Mouse (Mus musculus): Measurements from ENCODE around the gene Eif4g2. TPM values are rescaled to one million over a fixed set of nuclear protein-coding genes. Genes with fewer than 3 reads are reported as not detected.

The Eif4g2 gene
- polyA plus RNA-seq, 1 experiment from 2014 or later: 893 TPM

Other genes starting within 250 kb of the Eif4g2 start
- 39.6 and 48.9 TPM in 2 replicates for gene Rnf141, start 238.6 kb downstream of the Eif4g2 start, polyA plus RNA-seq (2015; fragmentation: Nextera tagmentation; extraction: Ambion mirVana)
- 5.6 and 6.6 TPM in 2 replicates for gene Lyve1, start 219.8 kb downstream of the Eif4g2 start, polyA plus RNA-seq (2015; fragmentation: Nextera tagmentation; extraction: Ambion mirVana)
- 1.0 and 1.3 TPM in 2 replicates for gene Mrvi1, start 100.6 kb downstream of the Eif4g2 start, polyA plus RNA-seq (2015; fragmentation: Nextera tagmentation; extraction: Ambion mirVana)
- gene Ctr9, start 54.1 kb downstream of the Eif4g2 start, polyA plus RNA-seq (2015; fragmentation: Nextera tagmentation; extraction: Ambion mirVana): 63.7 and 72.1 TPM in 2 replicates